Mouse (Mus musculus) thymus, adult 2 months (tissue): Measurements from ENCODE around the gene Dnali1.

ENCODE experiments used
- CTCF ChIP-seq: fragments of 200-500 bp; IDR thresholded peaks from 2 replicates; pipeline ENCODE4 v1.5.1; 2012; ENCODE audit warnings: mild to moderate bottlenecking, control low read depth, low read length, moderate library complexity, borderline replicate concordance; ENCODE audit not compliant: control insufficient read depth, poor library complexity, insufficient read depth; ENCODE audit errors: extremely low read depth
- POLR2A ChIP-seq: fragments of 200-500 bp; IDR thresholded peaks from 2 replicates; pipeline ENCODE4 v1.6.1; 2012; ENCODE audit warnings: mild to moderate bottlenecking, low read length, control low read depth, moderate library complexity; ENCODE audit not compliant: control insufficient read depth, poor library complexity, insufficient read depth; ENCODE audit errors: extremely low read depth

GRCm38 (mm10) chr4:125057273-125057672, 8.2 kb downstream of the Dnali1 start:
- no peak for TF ChIP-seq POLR2A
- no peak for TF ChIP-seq CTCF
